Mouse (Mus musculus) CH12.LX (cell line): ENCODE results near the gene Marveld1. TPM values are rescaled to one million over a fixed set of nuclear protein-coding genes. Genes with fewer than 3 reads are reported as not detected.

Experiments used
- DNase-seq: peaks from one replicate; pipeline ENCODE4 v3.0.0-alpha.2; 2013; ENCODE audit errors: extremely low read depth
- H3K27ac ChIP-seq: 2 replicates; pipeline ENCODE4 v1.5.1; 2012; ENCODE audit warnings: low read depth, mild to moderate bottlenecking, control low read depth, moderate library complexity; ENCODE audit not compliant: insufficient read depth
- H3K27me3 ChIP-seq: replicated peaks from 2 replicates; pipeline ENCODE3; 2012; ENCODE audit warnings: inconsistent platforms
- H3K36me3 ChIP-seq, 2 experiments: replicated peaks in 1 of 2; 2 replicates each; pipeline versions ENCODE3 to v1.6.1; 2012; ENCODE audit warnings: inconsistent platforms in 1 of 2, low read length in 1 of 2, mild to moderate bottlenecking in 1 of 2, mixed read lengths in 1 of 2, moderate library complexity in 1 of 2; ENCODE audit not compliant: control insufficient read depth in 1 of 2, insufficient read depth in 1 of 2
- H3K4me1 ChIP-seq, 2 experiments: 2 replicates each; pipeline ENCODE4 v1.6.1; 2012; ENCODE audit warnings: inconsistent platforms in 1 of 2, moderate library complexity in 1 of 2; ENCODE audit not compliant: insufficient read depth in 2 of 2, control insufficient read depth in 1 of 2
- H3K4me2 ChIP-seq: 2 replicates; pipeline ENCODE4 v1.6.1; 2012; ENCODE audit warnings: low read depth, mild to moderate bottlenecking, control low read depth; ENCODE audit not compliant: poor library complexity, insufficient read depth, severe bottlenecking
- H3K4me3 ChIP-seq, 3 experiments: fragments of 150-350 bp in 1 of 3; sonication (generic) in 1 of 3; replicated peaks in 1 of 3; 2 replicates each; pipeline versions ENCODE3 to v1.5.1; 2011 to 2012; ENCODE audit warnings: low read depth in 2 of 3, low read length in 2 of 3, mild to moderate bottlenecking in 2 of 3, moderate library complexity in 2 of 3, control low read depth in 1 of 3, improper control_type of control experiment in 1 of 3, inconsistent platforms in 1 of 3, mixed read lengths in 1 of 3; ENCODE audit not compliant: poor library complexity in 1 of 3
- H3K79me2 ChIP-seq: replicated peaks from 2 replicates; pipeline ENCODE4 v1.6.1; 2012; ENCODE audit warnings: mild to moderate bottlenecking, moderate library complexity; ENCODE audit not compliant: control insufficient read depth, poor library complexity, insufficient read depth, severe bottlenecking; ENCODE audit errors: extremely low read depth
- H3K9ac ChIP-seq: 2 replicates; pipeline ENCODE4 v1.6.1; 2012; ENCODE audit warnings: low read depth, mild to moderate bottlenecking, control low read depth, moderate library complexity; ENCODE audit not compliant: insufficient read depth
- H3K9me3 ChIP-seq: replicated peaks from 2 replicates; pipeline ENCODE3; 2012; ENCODE audit warnings: low read length, inconsistent platforms, mixed read lengths
- BHLHE40 ChIP-seq: IDR thresholded peaks from 2 replicates; pipeline ENCODE4 v1.6.1; 2011; ENCODE audit warnings: mild to moderate bottlenecking, low read depth, low read length, improper control_type of control experiment
- CHD1 ChIP-seq: IDR thresholded peaks from 2 replicates; pipeline ENCODE4 v1.6.1; 2012; ENCODE audit warnings: low read depth, low read length, improper control_type of control experiment, inconsistent platforms
- CHD2 ChIP-seq: IDR thresholded peaks from 2 replicates; pipeline ENCODE4 v1.6.1; 2011; ENCODE audit warnings: low read length, improper control_type of control experiment
- E2F4 ChIP-seq: IDR thresholded peaks from 2 replicates; pipeline ENCODE4 v1.6.1; 2011; ENCODE audit warnings: low read depth, low read length, improper control_type of control experiment; ENCODE audit not compliant: insufficient replicate concordance
- ELF1 ChIP-seq: IDR thresholded peaks from 2 replicates; pipeline ENCODE4 v1.6.1; 2014; ENCODE audit warnings: low read depth, mild to moderate bottlenecking, inconsistent platforms, low read length, improper control_type of control experiment
- EP300 ChIP-seq: IDR thresholded peaks from 2 replicates; pipeline ENCODE4 v1.6.1; 2011; ENCODE audit warnings: low read length, improper control_type of control experiment
- ETS1 ChIP-seq: conservative IDR thresholded peaks from 2 replicates; pipeline ENCODE4 v1.6.1; 2012; ENCODE audit warnings: low read depth, mild to moderate bottlenecking, inconsistent platforms, low read length, improper control_type of control experiment, moderate library complexity
- GABPA ChIP-seq: IDR thresholded peaks from 2 replicates; pipeline ENCODE4 v1.6.1; 2012; ENCODE audit warnings: low read depth, low read length, improper control_type of control experiment, inconsistent platforms; ENCODE audit not compliant: insufficient replicate concordance
- HCFC1 ChIP-seq: IDR thresholded peaks from 2 replicates; pipeline ENCODE4 v1.6.1; 2012; ENCODE audit warnings: low read depth, mild to moderate bottlenecking, inconsistent platforms, low read length, improper control_type of control experiment
- IRF4 ChIP-seq: IDR thresholded peaks from 2 replicates; pipeline ENCODE4 v1.6.1; 2014; ENCODE audit warnings: low read depth, mild to moderate bottlenecking, inconsistent platforms, low read length, improper control_type of control experiment
- JUND ChIP-seq: conservative IDR thresholded peaks from 2 replicates; pipeline ENCODE4 v1.6.1; 2011; ENCODE audit warnings: low read depth, low read length, improper control_type of control experiment
- MAFK ChIP-seq: IDR thresholded peaks from 2 replicates; pipeline ENCODE4 v1.6.1; 2011; ENCODE audit warnings: low read length, improper control_type of control experiment; ENCODE audit not compliant: insufficient replicate concordance
- MXI1 ChIP-seq: IDR thresholded peaks from 2 replicates; pipeline ENCODE4 v1.6.1; 2011; ENCODE audit warnings: mild to moderate bottlenecking, low read depth, low read length, improper control_type of control experiment
- PAX5 ChIP-seq: IDR thresholded peaks from 2 replicates; pipeline ENCODE4 v1.6.1; 2012; ENCODE audit warnings: low read length, inconsistent platforms, mixed read lengths
- POLR2A ChIP-seq: IDR thresholded peaks from 2 replicates; pipeline ENCODE4 v1.6.1; 2011; ENCODE audit warnings: low read depth, mild to moderate bottlenecking, improper control_type of control experiment, low read length
- RAD21 ChIP-seq: IDR thresholded peaks from 2 replicates; pipeline ENCODE4 v1.6.1; 2011; ENCODE audit warnings: low read depth, mild to moderate bottlenecking, low read length, improper control_type of control experiment, moderate library complexity
- SIN3A ChIP-seq: IDR thresholded peaks from 2 replicates; pipeline ENCODE4 v1.6.1; 2012; ENCODE audit warnings: low read length, improper control_type of control experiment, inconsistent platforms
- TBP ChIP-seq: conservative IDR thresholded peaks from 2 replicates; pipeline ENCODE4 v1.6.1; 2011; ENCODE audit warnings: low read depth, low read length, improper control_type of control experiment
- TCF12 ChIP-seq: IDR thresholded peaks from 2 replicates; pipeline ENCODE4 v1.6.1; 2014; ENCODE audit warnings: low read depth, mild to moderate bottlenecking, inconsistent platforms, low read length, improper control_type of control experiment
- USF1 ChIP-seq: IDR thresholded peaks from 2 replicates; pipeline ENCODE4 v1.6.1; 2014; ENCODE audit warnings: low read depth, mild to moderate bottlenecking, inconsistent platforms, low read length, improper control_type of control experiment
- ZC3H11A ChIP-seq: IDR thresholded peaks from 2 replicates; pipeline ENCODE4 v1.6.1; 2012; ENCODE audit warnings: low read depth, mild to moderate bottlenecking, inconsistent platforms, low read length, improper control_type of control experiment
- dilution Hi-C: fragments of 300-500 bp; cut with MboI; formaldehyde crosslinking; loops from 2 replicates; pipeline ENCODE4 v1.14.3; 2020; ENCODE audit warnings: low sequenced_read_pairs; ENCODE audit not compliant: extremely low pct_unique_long_range_greater_than_20kb, extremely low pct_ligation_motif_present
- in situ Hi-C: fragments of 300-500 bp; cut with MboI; formaldehyde crosslinking; loops from 3 replicates; pipeline ENCODE4 v1.14.3; 2019; ENCODE audit warnings: low sequenced_read_pairs, low pct_ligation_motif_present, low pct_unique_long_range_greater_than_20kb, mixed read lengths
- polyA plus RNA-seq: library from polyadenylated mRNA; unstranded; fragments of >175 nt; gene quantifications from 2 replicates; pipeline ENCODE4 v1.2.1, GENCODE M21; 2012; ENCODE audit warnings: low read depth; ENCODE audit not compliant: insufficient read length
- total RNA-seq, 2 experiments: library from RNA; depleted of rRNA; stranded (reverse); fragments of 300-350 nt in 1 of 2; fragments of >200 nt in 1 of 2; gene quantifications; 2 replicates each; pipeline ENCODE4 v1.2.3; 2012 to 2014

The Marveld1 gene
- total and polyA plus RNA-seq, 3 experiments = 0.07 TPM; not detected in 2

DNA sequence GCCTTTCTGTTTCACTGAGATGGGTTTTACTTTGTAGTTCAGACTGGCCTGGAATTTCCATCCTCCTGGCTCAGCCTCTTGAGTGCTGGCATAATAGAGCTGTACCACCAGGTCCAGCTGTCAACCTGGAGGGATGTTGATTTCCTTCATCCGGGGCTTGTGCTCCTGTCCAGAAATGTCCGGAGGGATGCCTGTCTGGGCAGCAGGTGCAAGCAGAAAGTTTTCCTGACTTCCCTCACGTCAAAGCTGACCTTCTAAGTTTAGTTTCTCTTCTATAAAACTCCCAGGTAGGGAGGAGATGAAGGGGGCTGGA is 16.9 kb upstream of the Marveld1 start:
- no peak overlapping the region for H3K9ac ChIP-seq
- no peaks in the 10 kb centered on the region for H3K79me2 ChIP-seq
- no peaks in the 10 kb centered on the region for H3K27me3 ChIP-seq
- H3K27ac ChIP-seq = no peak overlapping the region
- in situ Hi-C loops (no loop called here), dilution Hi-C loops (no loop called here)
- no peaks in the 10 kb centered on the region for H3K9me3 ChIP-seq
- H3K36me3 ChIP-seq = peaks cover 0 to 9% of the 10 kb centered on the region in 2 experiments
- peaks cover 8 to 31% of the 10 kb centered on the region in 2 experiments for H3K4me1 ChIP-seq
- H3K4me3 ChIP-seq = no peak overlapping the region
- no peak for DNase-seq
- TF ChIP-seq CHD1 (no peak), ZC3H11A (no peak), CHD2 (no peak), E2F4 (no peak), POLR2A (no peak), IRF4 (no peak), ELF1 (no peak), EP300 (no peak), MAFK (no peak), JUND (no peak), MXI1 (no peak), PAX5 (no peak), TCF12 (no peak), RAD21 (no peak)
- H3K4me2 ChIP-seq = peak overlapping the region; percentile 0; the same call in 1 of the 2 replicates

DNA sequence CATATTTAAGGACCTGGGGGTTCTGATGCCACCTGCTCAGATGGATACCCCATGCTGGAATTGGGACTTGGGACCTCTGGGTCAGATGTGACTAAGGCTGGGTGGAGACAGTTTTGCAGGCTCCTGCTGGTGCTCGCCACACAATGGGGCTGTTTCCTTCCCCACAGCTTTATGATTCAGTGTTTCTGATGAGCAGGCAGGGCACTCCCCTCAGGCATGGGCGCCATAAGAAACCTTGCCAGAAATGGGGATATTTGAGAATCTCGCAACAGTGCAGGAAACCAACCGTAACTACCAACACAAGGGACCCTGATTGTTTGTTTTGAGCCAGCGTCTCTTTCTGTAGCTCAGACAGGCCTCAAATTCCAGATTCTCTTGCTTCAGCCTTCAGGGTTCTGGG is 16.1 kb upstream of the Marveld1 start:
- H3K4me2 ChIP-seq = no peak overlapping the region

More for the DNA sequence above, 16.1 kb upstream of the Marveld1 start:
- Histone ChIP-seq H3K9ac (no peak overlapping the region), H3K27me3 (no peaks in the 10 kb centered on the region), H3K27ac (no peak overlapping the region), H3K9me3 (no peaks in the 10 kb centered on the region), H3K36me3 (peaks cover 0 to 2% of the 10 kb centered on the region in 2 experiments), H3K79me2 (no peaks in the 10 kb centered on the region), H3K4me3 (no peak overlapping the region), H3K4me1 (peaks cover 10 to 31% of the 10 kb centered on the region in 2 experiments)
- dilution Hi-C loops = no loop called here
- TF ChIP-seq POLR2A (no peak), RAD21 (no peak), USF1 (no peak), GABPA (no peak), ETS1 (no peak), ELF1 (no peak), EP300 (no peak), MXI1 (no peak), SIN3A (no peak), BHLHE40 (no peak), MAFK (no peak), TBP (no peak), HCFC1 (no peak), TCF12 (no peak)
- DNase-seq = no peak
- in situ Hi-C loops = no loop called here
